Mouse (Mus musculus) liver, embryonic 13.5 days (tissue): ENCODE results near the gene Hic1. TPM values are rescaled to one million over a fixed set of nuclear protein-coding genes. Genes with fewer than 3 reads are reported as not detected.

Experiments used
- ATAC-seq: fragments of 200-750 bp; cut with Nextera tagmentation; 2 replicates; pipeline ENCODE4 v1.8.0; 2017; ENCODE audit warnings: low read depth, mild to moderate bottlenecking, moderate number of reproducible peaks, moderate library complexity
- DNase-seq: peaks from one replicate; pipeline ENCODE4 v3.0.0; 2022
- H3K27ac ChIP-seq: fragments of 300-500 bp; sonication (generic); 2 replicates; pipeline ENCODE4 v1.5.1; 2015; ENCODE audit warnings: moderate library complexity, mild to moderate bottlenecking, inconsistent platforms
- H3K27me3 ChIP-seq: fragments of 300-500 bp; sonication (generic); 2 replicates; pipeline ENCODE4 v1.6.1; 2015; ENCODE audit warnings: mild to moderate bottlenecking, inconsistent platforms
- H3K36me3 ChIP-seq: fragments of 300-500 bp; sonication (generic); 2 replicates; pipeline ENCODE4 v1.6.1; 2015; ENCODE audit warnings: mild to moderate bottlenecking, inconsistent platforms
- H3K4me1 ChIP-seq: fragments of 300-500 bp; sonication (generic); replicated peaks from 2 replicates; pipeline ENCODE4 v1.6.1; 2015; ENCODE audit warnings: inconsistent platforms
- H3K4me2 ChIP-seq: fragments of 300-500 bp; sonication (generic); 2 replicates; pipeline ENCODE4 v1.6.1; 2015; ENCODE audit warnings: inconsistent platforms, mild to moderate bottlenecking, moderate library complexity
- H3K4me3 ChIP-seq: fragments of 300-500 bp; sonication (generic); replicated peaks from 2 replicates; pipeline ENCODE4 v1.5.1; 2015; ENCODE audit warnings: mild to moderate bottlenecking, inconsistent platforms
- H3K9ac ChIP-seq: fragments of 300-500 bp; sonication (generic); 2 replicates; pipeline ENCODE4 v1.6.1; 2015; ENCODE audit warnings: mild to moderate bottlenecking, inconsistent platforms
- H3K9me3 ChIP-seq: fragments of 300-500 bp; sonication (generic); replicated peaks from 2 replicates; pipeline ENCODE4 v1.6.1; 2016; ENCODE audit warnings: inconsistent platforms
- WGBS: fragments of 180-500 bp; shearing (Covaris S2); methylation state at CpG from one replicate; pipeline ENCODE4 v1.1.7; 2015; ENCODE audit not compliant: insufficient replicate concordance; 5-methylcytosine and 5-hydroxymethylcytosine counted together
- polyA plus RNA-seq: library from polyadenylated mRNA; unstranded; fragments of >200 nt; fragmentation: Nextera tagmentation; extraction: Ambion mirVana; gene quantifications from 2 replicates; pipeline ENCODE4 v1.2.1, GENCODE M21; 2015

The Hic1 gene
- polyA plus RNA-seq, 1 experiment from 2014 or later, result 1.2 TPM

- DNase-seq (no peak), ATAC-seq (no peak)
- H3K4me1 ChIP-seq, result peaks cover 50% of the 10 kb centered on the region
- no peak overlapping the region for H3K9ac ChIP-seq
- H3K36me3 ChIP-seq, result 0 out of 2 replicates have a peak, but pooled peaks cover 9% of the 10 kb centered on the region
- WGBS, result 72% methylated on average over 4 of the region's 4 CpGs
- H3K9me3 ChIP-seq, result no peaks in the 10 kb centered on the region
- no peak overlapping the region; the same call in 1 of the 2 replicates for H3K27ac ChIP-seq
- no peaks in the 10 kb centered on the region for H3K27me3 ChIP-seq
- no peak overlapping the region for H3K4me3 ChIP-seq
- no peak overlapping the region for H3K4me2 ChIP-seq
Observed at GRCm38 (mm10) chr11:75157037-75157436, 12.3 kb downstream of the Hic1 start.

- WGBS, result 72% methylated on average over 5 of the region's 5 CpGs
- Histone ChIP-seq H3K4me1 (peaks cover 53% of the 10 kb centered on the region), H3K27ac (no peak overlapping the region), H3K36me3 (0 out of 2 replicates have a peak, but pooled peaks cover 6% of the 10 kb centered on the region), H3K4me2 (no peak overlapping the region), H3K9ac (no peak overlapping the region), H3K27me3 (no peaks in the 10 kb centered on the region), H3K4me3 (no peak overlapping the region), H3K9me3 (no peaks in the 10 kb centered on the region)
- DNase-seq (no peak), ATAC-seq (no peak)
Observed at GRCm38 (mm10) chr11:75156416-75156815, 12.9 kb downstream of the Hic1 start.

GRCm38 (mm10) chr11:75155985-75156384 is 13.3 kb downstream of the Hic1 start:
- H3K27me3 ChIP-seq, result no peaks in the 10 kb centered on the region
- H3K4me2 ChIP-seq, result no peak overlapping the region
- H3K9me3 ChIP-seq, result no peaks in the 10 kb centered on the region
- H3K4me3 ChIP-seq, result no peak overlapping the region
- no peak overlapping the region for H3K9ac ChIP-seq
- no peak for ATAC-seq
- 0 out of 2 replicates have a peak, but pooled peaks cover 1% of the 10 kb centered on the region for H3K36me3 ChIP-seq
- 66% methylated on average over 6 of the region's 6 CpGs for WGBS
- H3K4me1 ChIP-seq, result peaks cover 53% of the 10 kb centered on the region
- DNase-seq, result no peak
- H3K27ac ChIP-seq, result no peak overlapping the region

GRCm38 (mm10) chr11:75154053-75154585 is 15.2 kb downstream of the Hic1 start:
- no peak for DNase-seq
- H3K4me1 ChIP-seq, result peaks cover 53% of the 10 kb centered on the region
- H3K27ac ChIP-seq, result peak overlapping the region; percentile 15
- H3K4me2 ChIP-seq, result no peak overlapping the region
- H3K4me3 ChIP-seq, result no peak overlapping the region
- H3K9me3 ChIP-seq, result no peaks in the 10 kb centered on the region
- 0 out of 2 replicates have a peak, but pooled peaks have one; percentile 22 for ATAC-seq
- H3K9ac ChIP-seq, result no peak overlapping the region
- H3K27me3 ChIP-seq, result no peaks in the 10 kb centered on the region
- WGBS, result 39% methylated on average over 6 of the region's 6 CpGs
- H3K36me3 ChIP-seq, result 0 out of 2 replicates have a peak, but pooled peaks cover 3% of the 10 kb centered on the region

DNA sequence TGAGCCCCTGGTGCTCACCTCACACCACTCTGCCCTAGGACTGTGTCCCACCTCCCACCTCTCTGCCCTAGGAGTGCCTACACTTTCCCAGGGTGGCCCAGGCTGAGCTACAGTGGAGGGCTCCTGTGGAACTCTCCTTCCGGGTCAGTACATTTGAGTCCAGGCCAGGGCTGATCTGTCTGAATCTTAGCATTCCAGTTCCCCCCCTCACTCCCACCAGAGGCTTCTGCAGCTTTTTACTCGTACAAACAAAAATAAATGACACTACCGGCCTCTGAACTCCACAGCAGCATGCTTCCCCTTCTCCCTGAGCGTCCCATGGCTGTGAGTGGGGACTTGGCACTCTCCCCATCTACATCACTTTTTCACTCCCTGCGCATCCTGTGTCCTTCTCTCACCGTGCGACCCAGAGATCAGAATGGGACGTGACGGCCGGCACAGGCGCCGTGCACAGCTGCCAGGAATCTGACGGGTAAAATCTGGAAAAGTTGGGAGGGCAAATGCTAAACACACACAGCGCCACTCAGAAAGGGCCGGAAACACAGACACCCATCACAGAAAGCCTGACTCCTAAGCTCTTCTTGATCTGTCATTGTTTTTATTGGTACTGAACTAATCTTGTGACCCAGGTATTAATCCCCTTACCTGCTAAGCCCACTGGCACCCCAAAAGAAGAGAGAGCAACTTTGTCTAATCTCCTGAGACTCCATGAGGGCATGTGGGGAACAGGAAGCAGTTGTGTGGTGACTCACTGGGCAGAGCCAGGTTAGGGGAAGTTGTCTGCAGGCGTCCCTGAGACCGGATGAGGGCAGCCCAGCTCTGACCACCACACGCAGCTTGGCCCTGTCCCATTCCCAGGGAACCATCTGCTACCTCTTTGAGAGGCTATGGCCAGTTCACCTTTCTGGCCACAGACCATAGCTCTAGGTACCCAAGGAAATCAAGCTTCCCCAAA is 16.4 kb downstream of the Hic1 start:
- Histone ChIP-seq H3K9ac (no peak overlapping the region), H3K4me3 (no peak overlapping the region), H3K36me3 (0 out of 2 replicates have a peak, but pooled peaks cover 3% of the 10 kb centered on the region), H3K4me2 (no peak overlapping the region), H3K27ac (peak overlapping the region; percentile 15), H3K9me3 (no peaks in the 10 kb centered on the region), H3K27me3 (no peaks in the 10 kb centered on the region), H3K4me1 (peaks cover 51% of the 10 kb centered on the region)
- DNase-seq (no peak), ATAC-seq (no peak)
- 55% methylated on average over 18 of the region's 18 CpGs for WGBS

DNA sequence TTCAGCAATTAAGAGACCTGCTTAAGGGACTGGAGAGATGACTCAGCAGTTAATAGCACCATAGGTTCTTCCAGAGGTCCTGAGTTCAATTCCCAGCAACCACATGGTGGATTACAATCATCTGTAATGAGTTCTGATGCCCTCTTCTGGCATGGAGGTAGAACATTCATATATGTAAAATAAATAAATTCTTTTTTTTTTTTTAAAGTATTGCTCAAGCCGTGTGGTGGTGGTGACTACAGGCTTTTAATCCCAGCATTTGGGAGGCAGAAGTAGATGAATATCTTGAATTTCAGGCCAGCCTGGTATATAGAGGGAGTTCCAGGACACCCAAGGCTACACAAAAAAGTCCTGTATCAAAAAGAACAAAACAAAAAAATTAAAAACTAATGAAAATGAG is 19.0 kb downstream of the Hic1 start:
- Histone ChIP-seq H3K4me3 (no peak overlapping the region), H3K27me3 (no peaks in the 10 kb centered on the region), H3K9me3 (no peaks in the 10 kb centered on the region), H3K4me1 (peaks cover 42% of the 10 kb centered on the region), H3K36me3 (0 out of 2 replicates have a peak, but pooled peaks cover 3% of the 10 kb centered on the region), H3K9ac (no peak overlapping the region), H3K4me2 (no peak overlapping the region), H3K27ac (no peak overlapping the region)
- no peak for ATAC-seq
- WGBS, result 78% methylated on average over 1 of the region's 1 CpGs
- DNase-seq, result no peak

- H3K4me3 ChIP-seq, result no peak overlapping the region
- H3K9me3 ChIP-seq, result no peaks in the 10 kb centered on the region
- H3K4me2 ChIP-seq, result no peak overlapping the region
- H3K27ac ChIP-seq, result peak overlapping the region; percentile 65; the same call in 1 of the 2 replicates
- H3K27me3 ChIP-seq, result no peaks in the 10 kb centered on the region
- peaks cover 29% of the 10 kb centered on the region for H3K4me1 ChIP-seq
- no peak for DNase-seq
- no peak overlapping the region for H3K9ac ChIP-seq
- 85% methylated on average over 10 of the region's 11 CpGs for WGBS
- H3K36me3 ChIP-seq, result peaks cover 13% of the 10 kb centered on the region
- 0 out of 2 replicates have a peak, but pooled peaks have one; percentile 26 for ATAC-seq
Observed at GRCm38 (mm10) chr11:75148332-75149035, 20.8 kb downstream of the Hic1 start.

GRCm38 (mm10) chr11:75147846-75148168 is 21.5 kb downstream of the Hic1 start:
- Histone ChIP-seq H3K4me1 (peaks cover 22% of the 10 kb centered on the region), H3K27ac (peak overlapping the region; percentile 65), H3K9ac (0 out of 2 replicates have a peak overlapping the region, but pooled peaks have one; percentile 12), H3K4me3 (no peak overlapping the region), H3K4me2 (no peak overlapping the region), H3K9me3 (no peaks in the 10 kb centered on the region), H3K27me3 (no peaks in the 10 kb centered on the region), H3K36me3 (peaks cover 19% of the 10 kb centered on the region)
- ATAC-seq (peak; percentile 48), DNase-seq (no peak)
- WGBS, result 51% methylated on average over 3 of the region's 3 CpGs

- H3K27me3 ChIP-seq, result no peaks in the 10 kb centered on the region
- peak overlapping the region; percentile 65 for H3K27ac ChIP-seq
- no peak overlapping the region for H3K4me3 ChIP-seq
- H3K9me3 ChIP-seq, result no peaks in the 10 kb centered on the region
- H3K9ac ChIP-seq, result 0 out of 2 replicates have a peak overlapping the region, but pooled peaks have one; percentile 12
- ATAC-seq, result no peak
- WGBS, result 62% methylated on average over 11 of the region's 11 CpGs
- no peak overlapping the region for H3K4me2 ChIP-seq
- no peak for DNase-seq
- peaks cover 21% of the 10 kb centered on the region for H3K36me3 ChIP-seq
- peaks cover 21% of the 10 kb centered on the region for H3K4me1 ChIP-seq
Observed at GRCm38 (mm10) chr11:75147106-75147845, 22.0 kb downstream of the Hic1 start.

- Histone ChIP-seq H3K4me2 (no peak overlapping the region), H3K4me1 (peaks cover 26% of the 10 kb centered on the region), H3K27me3 (no peaks in the 10 kb centered on the region), H3K36me3 (peaks cover 20% of the 10 kb centered on the region), H3K9me3 (no peaks in the 10 kb centered on the region), H3K27ac (no peak overlapping the region), H3K9ac (no peak overlapping the region), H3K4me3 (no peak overlapping the region)
- 79% methylated on average over 2 of the region's 2 CpGs for WGBS
- no peak for DNase-seq
- no peak for ATAC-seq
Observed at GRCm38 (mm10) chr11:75145841-75146240, 23.5 kb downstream of the Hic1 start.
